Mouse (Mus musculus) ES-E14 (cell line): ENCODE measurements around the gene C2cd4c. TPM values are rescaled to one million over a fixed set of nuclear protein-coding genes. Genes with fewer than 3 reads are reported as not detected.

Source experiments
- DNase-seq: peaks from one replicate; pipeline ENCODE4 v3.0.0-alpha.2; 2013; ENCODE audit warnings: low read depth, low spot score
- H3K27ac ChIP-seq: 2 replicates; pipeline ENCODE4 v1.5.1; 2012; ENCODE audit warnings: low read depth, mild to moderate bottlenecking, low read length, moderate library complexity, mixed read lengths; ENCODE audit not compliant: poor library complexity, insufficient read depth, severe bottlenecking
- H3K36me3 ChIP-seq: 2 replicates; pipeline ENCODE4 v1.6.1; 2012; ENCODE audit warnings: mild to moderate bottlenecking, low read length, moderate library complexity, mixed read lengths; ENCODE audit not compliant: control insufficient read depth, poor library complexity, insufficient read depth, severe bottlenecking
- H3K4me1 ChIP-seq, 2 experiments: fragments of 150-350 bp in 1 of 2; sonication (generic) in 1 of 2; 2 replicates each; pipeline ENCODE4 v1.6.1; 2012; ENCODE audit warnings: low read length in 2 of 2, mild to moderate bottlenecking in 1 of 2, mixed read lengths in 1 of 2; ENCODE audit not compliant: control insufficient read depth in 2 of 2, insufficient read depth in 2 of 2, poor library complexity in 1 of 2
- H3K4me3 ChIP-seq, 2 experiments: fragments of 150-350 bp in 1 of 2; sonication (generic) in 1 of 2; 2 replicates each; pipeline ENCODE4 v1.5.1; 2012; ENCODE audit warnings: low read length in 2 of 2, low read depth in 1 of 2, mild to moderate bottlenecking in 1 of 2, mixed read lengths in 1 of 2; ENCODE audit not compliant: insufficient read depth in 1 of 2, poor library complexity in 1 of 2, severe bottlenecking in 1 of 2
- H3K9ac ChIP-seq: 2 replicates; pipeline ENCODE4 v1.6.1; 2012; ENCODE audit warnings: low read depth, mild to moderate bottlenecking, low read length, mixed read lengths; ENCODE audit not compliant: poor library complexity, insufficient read depth, severe bottlenecking
- H3K9me3 ChIP-seq: fragments of 150-350 bp; sonication (generic); 2 replicates; pipeline ENCODE4 v1.6.1; 2012; ENCODE audit warnings: low read depth, mild to moderate bottlenecking, low read length; ENCODE audit not compliant: control insufficient read depth, insufficient read depth
- CHD2 ChIP-seq: IDR thresholded peaks from 2 replicates; pipeline ENCODE4 v1.6.1; 2014; ENCODE audit warnings: mild to moderate bottlenecking, low read depth, low read length, inconsistent platforms
- HCFC1 ChIP-seq: IDR thresholded peaks from 2 replicates; pipeline ENCODE4 v1.6.1; 2012; ENCODE audit warnings: low read length, inconsistent platforms, borderline replicate concordance; ENCODE audit not compliant: insufficient read depth
- MAFK ChIP-seq: IDR thresholded peaks from 2 replicates; pipeline ENCODE4 v1.6.1; 2014; ENCODE audit warnings: mild to moderate bottlenecking, low read depth, low read length, inconsistent platforms; ENCODE audit not compliant: insufficient read depth
- ZC3H11A ChIP-seq: IDR thresholded peaks from 2 replicates; pipeline ENCODE4 v1.6.1; 2012; ENCODE audit warnings: low read depth, mild to moderate bottlenecking, inconsistent platforms, low read length, borderline replicate concordance
- ZNF384 ChIP-seq: IDR thresholded peaks from 2 replicates; pipeline ENCODE4 v1.6.1; 2012; ENCODE audit warnings: low read depth, low read length, inconsistent platforms
- in situ Hi-C, 2 experiments: fragments of 600-800 bp; cut with MboI; formaldehyde crosslinking; loops; one replicate each; pipeline ENCODE4 v1.15.1; 2025; ENCODE audit warnings: low sequenced_read_pairs in 2 of 2, inconsistent platforms in 1 of 2; ENCODE audit not compliant: unreplicated experiment in 2 of 2
- total RNA-seq: library from RNA; depleted of rRNA; stranded (reverse); fragments of 300-350 nt; gene quantifications from 2 replicates; pipeline ENCODE4 v1.2.3, GENCODE M21; 2012

The C2cd4c gene
- total RNA-seq, 1 experiment, result 0.31 TPM

GRCm38 (mm10) chr10:79654946-79655395 lies 41.1 kb upstream of the C2cd4c start:
- in situ Hi-C loops, result loop anchor here in 1 of 2 experiments (10.0 kb wide), 1 partner anchor 60 kb away; no protein-coding TSS in a partner anchor
- DNase-seq, result no peak
- no peak for TF ChIP-seq CHD2

GRCm38 (mm10) chr10:79652789-79653188 lies 39.0 kb upstream of the C2cd4c start:
- Histone ChIP-seq H3K9ac (no peak overlapping the region), H3K4me1 (no peaks in the 10 kb centered on the region), H3K9me3 (no peaks in the 10 kb centered on the region), H3K4me3 (no peak overlapping the region), H3K36me3 (no peaks in the 10 kb centered on the region), H3K27ac (no peak overlapping the region; the same call in 1 of the 2 replicates)
- DNase-seq, result no peak
- TF ChIP-seq ZNF384 (no peak), HCFC1 (no peak), ZC3H11A (no peak), CHD2 (no peak), MAFK (no peak)
- in situ Hi-C loops, result loop anchor here in 1 of 2 experiments (10.0 kb wide), 1 partner anchor 58 kb away; no protein-coding TSS in a partner anchor

More at GRCm38 (mm10) chr10:79654946-79655395, 41.1 kb upstream of the C2cd4c start:
- Histone ChIP-seq H3K9me3 (no peaks in the 10 kb centered on the region), H3K27ac (no peak overlapping the region), H3K4me3 (no peak overlapping the region), H3K36me3 (no peaks in the 10 kb centered on the region), H3K9ac (no peak overlapping the region), H3K4me1 (no peaks in the 10 kb centered on the region; a peak in 1 of 4 replicates)

DNA sequence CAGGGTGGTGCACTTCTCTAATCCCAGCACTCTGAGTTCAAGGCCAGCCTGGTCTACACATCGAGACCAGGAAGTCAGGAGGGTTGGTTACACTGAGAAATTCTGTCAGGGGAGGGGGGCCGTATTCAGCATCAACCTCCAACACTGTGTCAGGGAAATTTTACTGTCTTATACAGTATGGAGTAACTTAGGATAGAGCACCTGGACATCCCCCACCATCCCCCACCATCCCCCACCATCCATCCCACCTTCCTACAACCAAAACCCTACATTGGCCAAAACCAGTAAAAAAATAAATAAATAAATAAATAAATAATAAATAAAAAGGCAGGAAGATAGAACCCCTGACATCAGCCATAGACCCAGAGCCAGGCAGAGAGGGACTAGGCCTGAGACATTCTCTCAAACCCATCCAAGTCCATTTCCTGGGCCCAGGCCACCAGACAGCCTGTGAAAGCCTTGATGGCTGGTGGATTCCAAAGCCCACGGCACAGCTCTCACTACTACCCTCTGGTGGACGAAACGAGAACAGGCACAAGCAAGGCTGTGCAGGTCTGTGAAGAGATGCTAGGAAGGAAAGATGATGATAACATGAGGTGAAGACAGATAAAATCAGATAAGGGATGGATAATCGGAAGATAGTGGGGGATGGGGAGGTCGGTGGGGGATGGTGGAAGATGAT lies 35.4 kb upstream of the C2cd4c start:
- in situ Hi-C loops, result loop anchor here in 1 of 2 experiments (5.0 kb wide), 1 partner anchor 52 kb away; no protein-coding TSS in a partner anchor
- TF ChIP-seq MAFK, result no peak
- no peak for TF ChIP-seq HCFC1
- TF ChIP-seq ZNF384, result no peak
- TF ChIP-seq CHD2, result no peak
- TF ChIP-seq ZC3H11A, result peak; percentile 80; the same call in 1 of the 2 replicates
- no peak overlapping the region for H3K4me3 ChIP-seq
- H3K9me3 ChIP-seq, result no peaks in the 10 kb centered on the region
- H3K36me3 ChIP-seq, result no peaks in the 10 kb centered on the region
- peak; percentile 66 for DNase-seq
- H3K9ac ChIP-seq, result no peak overlapping the region
- H3K27ac ChIP-seq, result no peak overlapping the region
- no peaks in the 10 kb centered on the region for H3K4me1 ChIP-seq

- no peak for DNase-seq
- H3K9me3 ChIP-seq, result no peaks in the 10 kb centered on the region
- in situ Hi-C loops, result loop anchor here in 1 of 2 experiments (5.0 kb wide), 1 partner anchor 48 kb away; no protein-coding TSS in a partner anchor
- no peaks in the 10 kb centered on the region for H3K36me3 ChIP-seq
- TF ChIP-seq MAFK (no peak), CHD2 (no peak), HCFC1 (no peak), ZC3H11A (no peak), ZNF384 (no peak)
- no peak within 1 kb of the TSS for H3K27ac ChIP-seq
- peaks cover 0 to 3% of the 10 kb centered on the region in 2 experiments; a peak in 1 of 4 replicates for H3K4me1 ChIP-seq
- H3K9ac ChIP-seq, result no peak within 1 kb of the TSS
- H3K4me3 ChIP-seq, result no peak within 1 kb of the TSS
These were observed 31.9 kb upstream of the C2cd4c start, which contains the start of gene Odf3l2 for GRCm38 (mm10) chr10:79645711-79646110. TSS of gene Odf3l2 (minus strand) at chr10:79645738.
